Mouse (Mus musculus): Measurements from ENCODE around the gene Cstl1.
"Not testable (repeated sequence)": the region's sequence is repeated elsewhere in the genome, so short reads cannot be mapped to it uniquely, and the experiment has no call there.

Gene Cstl1

DNA sequence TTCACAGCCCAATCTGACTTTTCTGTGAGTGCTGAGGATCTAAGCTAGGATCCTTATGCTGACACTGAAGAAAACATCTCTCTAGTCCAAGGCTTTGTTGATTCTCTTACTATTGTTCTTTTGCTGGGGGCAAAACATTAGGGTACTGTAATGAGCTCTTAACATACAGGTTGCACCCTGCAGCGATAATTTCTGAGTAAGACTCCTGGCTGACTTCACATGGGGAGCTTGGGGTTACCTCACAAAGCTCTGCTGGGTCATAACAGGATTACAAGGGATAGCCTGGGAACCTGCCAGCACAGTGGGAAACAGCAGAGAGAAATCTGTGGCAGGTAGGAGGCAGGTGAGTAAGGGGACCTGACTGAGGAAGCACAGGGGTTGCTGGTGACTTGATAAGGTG, at the start of gene Cstl1:
TSS of gene Cstl1 (plus strand) at position 301 of the 400 bp plus-strand sequence.
- no peak for DNase-seq (ENCODE audit: low read depth)

DNA sequence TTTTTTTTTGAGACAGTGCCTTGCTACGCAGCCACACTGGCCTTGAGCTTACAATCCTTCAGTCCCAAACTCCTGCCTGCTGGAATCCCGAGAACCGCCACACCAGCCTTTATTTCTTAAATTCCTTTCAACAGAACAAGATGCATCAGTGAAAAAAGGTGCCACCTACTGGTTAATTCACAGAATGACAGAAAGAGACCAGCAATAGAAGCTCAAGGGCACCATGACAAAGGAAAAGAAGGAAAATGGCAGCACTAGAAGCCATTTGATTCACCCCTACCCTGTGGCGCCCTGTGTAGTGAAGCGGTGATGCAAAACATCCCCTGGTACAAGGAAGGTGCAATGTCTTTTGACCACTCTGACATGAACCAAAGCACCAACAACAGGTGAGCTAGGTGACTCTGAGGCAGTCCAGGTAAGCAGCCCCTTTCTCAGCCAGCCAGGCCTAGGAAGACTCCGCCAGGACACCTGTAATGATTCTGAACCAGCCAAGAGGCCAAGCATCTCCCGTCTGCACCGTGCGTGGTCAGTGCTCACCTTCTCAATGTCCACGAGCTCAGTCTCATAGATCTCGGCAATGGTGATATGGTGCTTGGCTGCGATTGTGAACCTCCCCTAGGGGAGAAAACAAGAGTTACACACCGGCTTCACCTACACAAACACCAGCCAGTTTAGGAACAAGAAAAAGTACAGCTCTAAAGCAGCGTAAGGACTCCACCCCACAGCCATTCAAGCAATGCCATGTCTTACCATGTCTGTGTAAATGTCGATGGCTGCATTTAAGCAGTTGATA, 43.6 kb upstream of the Cstl1 start:
- DNase-seq (ENCODE audit: low read depth), result peak; percentile 68

DNA sequence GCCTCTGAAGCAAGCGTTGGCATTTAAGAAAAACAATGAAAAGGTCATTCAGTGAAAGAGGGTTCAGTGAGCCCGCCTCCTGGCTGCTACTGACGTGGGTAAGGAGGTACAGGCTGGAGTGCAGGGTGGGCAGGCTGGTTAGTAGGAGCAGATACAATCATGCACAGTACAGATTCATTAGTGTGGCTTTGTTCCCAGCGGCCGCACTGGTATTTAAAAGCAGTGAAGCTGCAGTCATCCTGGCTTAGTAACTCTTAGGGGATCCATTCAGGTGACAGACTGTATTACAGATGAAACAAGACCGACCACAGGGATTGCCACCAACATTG, 43.0 kb upstream of the Cstl1 start:
- no peak for DNase-seq (ENCODE audit: low read depth)

DNA sequence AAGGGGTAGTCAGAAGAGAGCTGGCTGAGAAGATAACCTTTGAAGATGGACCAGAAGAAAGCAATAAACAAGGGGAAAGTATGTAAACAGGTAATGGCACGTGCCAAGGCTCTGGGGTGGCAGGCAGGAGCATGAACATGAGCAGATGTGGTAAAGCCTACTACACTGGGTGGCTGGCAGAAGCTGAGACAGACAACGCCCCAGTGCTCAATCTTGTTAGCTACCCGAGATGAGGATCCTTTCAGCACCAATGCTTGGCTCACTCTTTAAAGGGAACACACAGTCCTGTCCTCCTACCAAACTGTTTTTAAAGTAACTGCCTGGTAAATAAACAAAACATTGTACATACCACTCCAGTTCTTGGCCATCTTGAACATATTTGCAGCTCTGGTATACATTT, 37.8 kb upstream of the Cstl1 start:
- DNase-seq (ENCODE audit: low read depth), result no peak

DNA sequence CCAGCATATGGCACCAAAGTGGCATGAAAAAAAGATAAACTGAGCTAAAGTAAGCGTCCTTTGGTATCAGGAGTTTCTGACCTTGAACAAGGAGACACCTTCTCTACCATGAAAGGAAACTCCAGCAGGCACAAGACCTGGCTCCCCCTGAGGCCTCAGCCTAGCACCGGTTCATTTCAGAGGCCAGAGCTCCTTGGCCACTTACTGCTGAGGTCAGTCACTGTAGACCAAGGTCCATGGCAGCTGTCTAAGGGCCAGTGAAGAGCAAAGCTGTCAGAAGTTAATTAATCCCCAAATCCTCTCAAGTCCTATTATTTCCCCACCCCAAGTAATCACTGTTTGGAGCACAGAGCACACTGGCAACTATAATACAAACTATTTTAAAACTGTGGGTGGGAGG, 33.1 kb upstream of the Cstl1 start:
- DNase-seq (ENCODE audit: low read depth), result no peak

DNA sequence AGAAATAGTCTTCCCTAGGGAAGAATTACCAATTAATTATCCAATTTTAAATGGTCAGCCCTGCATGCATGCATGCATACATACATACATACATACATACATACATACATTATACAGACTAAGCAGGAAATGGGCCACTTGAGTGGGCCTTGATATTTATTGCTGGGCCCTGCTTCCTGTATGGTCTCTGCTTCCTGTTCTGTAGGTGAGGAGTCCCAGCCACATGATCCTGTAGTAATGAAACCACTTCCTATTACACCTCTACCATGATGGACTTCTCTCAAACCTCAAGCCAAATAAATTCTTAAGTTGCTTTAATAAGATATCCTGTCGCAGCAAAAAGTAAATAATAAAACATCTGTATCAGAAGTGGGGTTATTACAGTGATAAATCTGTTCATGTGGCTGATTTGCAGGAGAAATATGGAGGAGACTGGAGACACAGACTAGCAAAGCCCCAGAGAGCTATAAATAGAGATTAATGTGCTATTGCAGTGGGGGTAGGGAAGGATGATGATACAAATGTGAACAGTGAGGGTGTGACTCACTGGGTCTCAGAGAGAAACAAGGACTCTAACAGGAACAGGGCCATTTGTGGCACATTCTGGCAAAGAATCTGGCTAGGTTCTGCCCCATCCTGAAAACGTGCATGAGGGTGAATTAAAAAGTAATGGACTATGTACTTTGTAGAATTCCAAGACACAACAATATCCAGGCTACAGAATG, 30.7 kb upstream of the Cstl1 start:
- peak; percentile 50 for DNase-seq (ENCODE audit: low read depth)

DNA sequence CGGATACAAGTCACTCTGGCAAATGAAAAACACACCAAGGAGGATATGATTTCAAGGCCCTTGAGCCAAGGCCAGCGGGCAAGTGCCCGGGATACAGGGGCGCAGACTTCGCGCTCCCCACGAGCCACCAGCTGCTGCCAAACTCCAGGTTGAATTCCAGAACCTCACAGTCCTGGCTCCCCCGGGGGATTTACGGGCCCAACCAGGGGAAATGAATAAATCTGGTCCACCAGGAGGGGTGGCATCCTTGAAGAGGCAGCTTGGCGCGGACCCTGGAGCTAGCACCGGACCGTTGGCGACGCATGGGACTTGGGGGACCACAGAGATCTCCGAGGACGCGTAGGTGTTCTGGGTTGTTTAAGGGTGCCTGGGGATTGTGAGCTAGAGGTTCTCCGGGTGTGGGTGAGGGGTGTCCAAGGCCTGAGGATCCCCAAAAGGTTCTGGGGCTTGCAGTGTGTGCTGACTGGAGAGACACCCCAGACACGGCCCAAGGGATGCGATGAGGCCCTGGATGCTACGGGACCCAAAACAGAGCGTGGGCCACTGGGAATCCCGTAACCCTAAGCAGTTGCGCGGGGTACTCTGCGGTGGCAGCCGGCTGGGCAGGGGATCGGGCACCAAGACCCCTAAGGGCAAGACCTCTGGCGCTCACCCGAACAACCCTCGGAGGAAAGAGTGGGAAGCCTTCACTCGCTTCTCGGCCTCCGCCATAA, 18.4 kb upstream of the Cstl1 start:
- peak; percentile 48 for DNase-seq (ENCODE audit: low read depth)

DNA sequence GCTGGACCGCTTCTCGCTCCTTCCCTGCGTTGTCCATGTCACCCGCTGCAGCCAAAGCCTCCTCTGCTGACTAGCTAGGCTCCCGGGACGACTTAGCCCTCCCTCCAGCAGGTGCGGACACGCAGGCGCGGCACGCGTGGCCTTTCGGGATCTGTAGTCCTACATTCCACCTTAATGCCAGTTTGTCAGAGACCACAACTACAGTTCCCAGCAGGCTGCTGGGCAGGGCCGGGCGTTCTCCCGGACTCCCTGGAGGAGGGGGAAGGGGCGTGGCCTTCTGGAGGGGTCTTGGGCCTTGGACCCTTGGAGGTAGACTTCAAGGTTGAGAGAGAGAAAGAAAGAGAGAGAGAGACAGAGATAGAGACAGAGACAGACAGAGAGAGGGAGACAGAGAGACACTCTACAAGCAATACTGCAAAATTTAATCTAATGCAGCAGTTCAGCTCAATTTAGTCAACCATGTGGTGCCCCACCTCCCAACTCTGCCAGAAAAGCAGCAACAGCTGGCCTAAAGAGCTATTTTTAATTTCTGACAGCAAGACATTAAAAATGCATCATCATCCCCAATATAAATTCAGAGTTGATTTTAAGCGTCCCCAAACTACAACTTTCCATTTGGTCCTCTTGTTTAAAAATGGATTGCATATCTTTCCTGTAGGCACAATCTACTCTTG, 17.7 kb upstream of the Cstl1 start, which contains the start of gene Napb:
TSS of gene Napb (minus strand) at position 141 of the 674 bp plus-strand sequence.
- peak; percentile 96 for DNase-seq (ENCODE audit: low read depth)

DNA sequence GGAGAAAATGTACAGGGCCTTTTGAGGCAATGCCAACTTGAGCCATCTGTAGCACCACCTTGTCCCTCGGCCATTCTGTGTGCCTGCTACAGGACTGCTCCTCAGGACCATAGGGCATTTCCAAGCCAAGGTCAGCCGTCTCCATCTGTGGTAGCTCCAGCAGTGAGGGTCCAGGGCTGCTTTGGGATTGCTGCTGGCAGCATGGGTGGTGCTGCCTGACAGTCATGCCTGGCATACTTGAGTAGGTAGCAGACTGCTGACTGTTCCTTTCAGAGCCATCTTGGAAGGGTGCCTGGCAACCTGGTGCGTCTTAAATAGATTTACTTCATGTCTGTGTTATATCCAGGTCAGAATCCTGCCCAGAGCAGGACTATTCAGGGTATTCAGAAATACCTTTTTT, 7.2 kb upstream of the Cstl1 start:
- no peak for DNase-seq (ENCODE audit: low read depth)

DNA sequence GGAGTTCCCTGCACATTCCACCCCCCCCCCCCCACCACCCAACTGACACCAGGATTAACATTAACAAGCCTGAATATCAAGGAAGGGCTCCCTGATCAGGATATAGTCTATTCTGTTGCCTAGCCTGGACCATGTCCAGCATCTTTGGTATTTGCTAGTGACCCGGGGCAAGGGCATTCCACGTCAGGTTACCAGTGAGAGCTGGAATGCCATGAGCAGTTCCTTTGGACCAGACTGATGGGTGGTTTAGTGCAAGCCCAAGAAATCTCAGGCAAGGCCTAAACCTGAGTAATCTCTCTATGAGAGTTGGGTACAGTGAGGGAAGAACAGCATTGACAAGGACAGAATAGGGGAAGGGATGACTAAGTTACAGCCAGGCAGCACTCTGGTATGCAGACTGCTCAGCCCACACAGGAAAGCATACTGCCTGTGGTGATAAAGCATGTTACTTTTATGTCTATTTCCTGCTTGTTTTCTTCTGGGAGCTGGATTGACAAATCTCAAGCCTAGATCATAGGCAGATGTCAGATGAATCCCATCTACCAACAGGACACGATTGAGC, 6.2 kb upstream of the Cstl1 start:
- peak; percentile 41 for DNase-seq (ENCODE audit: low read depth)

DNA sequence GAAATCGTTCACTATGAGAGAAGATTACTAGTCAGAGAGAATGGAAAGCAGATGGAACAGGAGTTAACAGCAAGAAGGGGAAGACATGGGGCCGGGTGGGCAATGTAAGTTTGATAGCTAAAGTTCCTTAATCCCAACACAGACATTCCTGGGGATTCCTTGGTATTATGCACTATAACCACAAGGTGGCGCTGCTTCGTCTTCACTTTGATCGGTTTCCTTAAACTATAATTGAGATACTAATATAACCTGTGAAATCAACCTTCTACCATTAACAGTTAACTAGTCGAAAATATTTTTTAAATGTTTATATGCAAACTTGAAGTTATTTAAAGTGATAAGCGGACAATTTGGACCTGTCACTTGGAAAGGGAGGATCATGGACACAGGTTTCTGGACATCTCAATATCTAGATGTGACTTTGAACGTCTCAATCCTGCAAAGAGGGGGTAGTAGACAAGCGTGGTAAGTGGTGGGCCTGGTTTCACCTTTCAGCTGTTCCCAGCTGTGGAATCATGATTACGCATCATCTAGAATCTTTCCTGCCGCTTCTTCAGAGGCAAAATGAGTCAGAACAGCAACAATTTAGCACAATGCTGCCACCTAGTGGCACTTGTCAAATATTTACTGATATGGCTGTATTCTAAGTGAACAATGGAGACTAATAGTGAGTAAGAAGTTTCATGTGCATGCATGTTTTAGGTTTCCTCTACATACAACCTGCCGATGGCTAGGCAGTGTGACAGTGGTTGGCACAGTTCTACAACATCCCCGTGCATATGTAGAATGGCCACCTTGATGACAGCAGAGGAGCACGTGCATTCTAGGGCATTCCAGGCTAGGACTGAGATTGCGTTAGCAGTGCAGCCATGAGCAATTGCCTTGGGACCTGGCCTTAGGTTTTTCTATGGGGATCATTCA, 2.0 kb downstream of the Cstl1 start:
- peak; percentile 97 for DNase-seq (ENCODE audit: low read depth)

DNA sequence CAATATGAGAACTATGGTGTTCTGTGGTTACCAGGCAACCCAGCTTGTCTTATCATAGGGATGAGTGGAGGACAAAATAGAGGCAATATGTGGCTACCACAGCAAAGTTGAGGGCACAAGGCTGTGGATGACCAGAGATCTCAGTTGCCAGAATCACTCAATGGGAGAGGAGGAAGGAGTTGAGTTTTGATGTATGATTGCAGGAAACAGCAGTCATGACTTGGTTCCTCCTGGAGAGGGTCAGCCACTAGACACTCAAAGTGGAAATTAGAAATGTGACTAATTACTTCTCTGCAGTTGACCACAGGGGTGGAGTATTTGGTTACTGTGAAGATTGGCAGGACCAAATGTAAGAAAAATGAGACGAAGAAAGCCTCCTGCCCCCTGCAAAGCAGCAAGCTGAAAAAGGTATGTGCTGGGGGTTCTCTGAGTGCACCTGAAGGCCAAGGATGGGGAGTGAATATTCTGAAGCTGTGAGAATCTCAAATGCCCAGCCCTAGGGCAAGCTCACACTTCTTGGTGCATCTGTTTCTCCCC, 4.2 kb downstream of the Cstl1 start:
- DNase-seq (ENCODE audit: low read depth), result no peak

DNA sequence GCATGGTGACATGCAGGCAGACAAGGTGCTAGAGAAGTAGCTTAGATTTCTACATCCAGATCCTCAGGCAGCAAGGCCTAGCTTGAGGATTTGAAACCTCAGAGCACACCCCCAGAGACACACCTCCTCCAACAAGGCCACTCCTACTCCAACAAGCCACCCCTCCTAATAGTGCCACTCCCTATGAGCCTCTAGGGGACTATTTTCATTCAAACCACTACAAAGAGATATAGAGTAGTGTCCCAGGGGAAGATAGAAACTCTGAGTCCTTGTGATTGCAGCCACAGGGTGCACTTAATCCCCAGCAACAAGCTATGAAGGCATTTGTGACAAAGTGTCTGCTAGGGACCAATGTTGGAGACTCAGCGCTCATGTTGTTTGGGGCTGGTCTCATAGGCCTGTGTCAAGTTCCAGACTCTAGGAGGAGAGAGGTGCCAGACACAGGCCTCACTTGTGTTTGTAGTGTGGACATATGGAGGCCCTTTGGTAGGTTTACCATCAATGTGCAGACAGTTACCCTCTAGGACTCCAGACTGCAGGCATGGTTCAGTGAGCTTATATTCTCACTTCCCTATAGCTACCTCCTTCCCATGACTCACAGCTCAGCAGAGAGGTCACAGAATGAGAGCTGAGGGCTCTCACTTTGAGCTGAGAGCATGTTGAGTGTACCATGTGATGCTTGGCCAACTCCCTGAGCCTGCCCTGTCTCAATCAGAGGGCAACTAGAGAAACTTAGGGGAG, 13.7 kb downstream of the Cstl1 start:
- peak; percentile 11 for DNase-seq (ENCODE audit: low read depth)

DNA sequence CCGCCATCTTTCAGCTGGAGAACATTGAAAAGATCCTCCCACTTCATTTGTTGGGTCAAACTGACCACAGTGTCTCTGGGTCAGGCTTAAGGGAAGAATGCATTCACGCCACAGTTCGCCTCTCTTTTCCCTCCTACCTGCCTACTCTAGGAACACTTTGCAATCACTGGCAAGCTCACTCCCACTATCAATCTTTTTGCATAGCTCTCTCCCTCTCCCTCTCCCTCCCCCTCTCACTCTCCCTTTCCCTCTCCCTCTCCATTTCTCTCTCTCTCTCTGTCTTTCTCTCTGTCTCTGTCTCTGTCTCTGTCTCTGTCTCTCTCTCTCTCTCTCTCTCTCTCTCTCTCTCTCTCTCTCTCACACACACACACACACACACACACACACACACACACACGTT, 21.2 kb downstream of the Cstl1 start, which contains the start of gene Cst11:
TSS of gene Cst11 (minus strand) at position 101 of the 400 bp plus-strand sequence.
- DNase-seq (ENCODE audit: low read depth), result not testable (repeated sequence)

DNA sequence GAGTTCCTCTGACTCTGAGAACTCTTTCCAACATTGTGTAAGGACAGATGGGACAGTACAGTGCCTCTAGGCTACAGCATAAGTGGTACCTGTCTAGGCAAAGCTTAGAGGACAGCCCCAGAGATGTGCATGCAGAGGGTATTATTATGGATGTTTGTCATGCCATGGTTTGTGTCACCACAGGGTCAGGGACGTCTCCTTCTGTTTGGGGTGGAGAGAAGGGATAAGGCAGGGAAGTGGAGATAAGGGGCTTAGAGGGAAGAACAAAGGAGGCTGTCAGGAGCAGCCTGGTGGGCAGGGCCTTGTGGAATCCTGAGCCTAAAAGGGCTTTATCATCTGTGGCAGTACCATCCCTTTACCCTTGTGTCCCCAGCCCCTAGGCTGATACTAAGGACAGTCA, 31.6 kb downstream of the Cstl1 start, which contains the start of gene 8030411F24Rik:
TSS of gene 8030411F24Rik (plus strand) at position 301 of the 400 bp plus-strand sequence.
- no peak for DNase-seq (ENCODE audit: low read depth)

DNA sequence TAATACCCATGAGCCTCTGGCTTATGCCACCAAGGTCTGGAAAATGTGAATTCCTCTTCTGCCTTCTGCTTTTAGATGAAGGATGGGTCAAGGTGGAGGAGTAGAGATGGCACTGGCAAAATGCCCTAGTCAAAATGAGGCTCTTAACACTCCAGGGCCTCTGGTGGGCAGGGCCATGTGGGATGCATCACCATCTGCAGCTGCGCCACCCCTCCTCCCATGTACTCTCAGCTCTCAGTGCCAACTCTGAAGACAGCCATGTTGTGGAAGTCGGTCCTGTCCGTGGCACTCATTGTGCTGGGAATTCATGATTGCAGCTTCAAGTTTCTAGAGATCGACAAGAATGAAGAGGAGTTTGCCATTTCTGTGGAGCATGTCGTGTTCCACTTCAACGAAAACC, 39.0 kb downstream of the Cstl1 start, which contains the start of gene Cst12:
TSS of gene Cst12 (plus strand) at position 220 of the 400 bp plus-strand sequence.
- no peak for DNase-seq (ENCODE audit: low read depth)

DNA sequence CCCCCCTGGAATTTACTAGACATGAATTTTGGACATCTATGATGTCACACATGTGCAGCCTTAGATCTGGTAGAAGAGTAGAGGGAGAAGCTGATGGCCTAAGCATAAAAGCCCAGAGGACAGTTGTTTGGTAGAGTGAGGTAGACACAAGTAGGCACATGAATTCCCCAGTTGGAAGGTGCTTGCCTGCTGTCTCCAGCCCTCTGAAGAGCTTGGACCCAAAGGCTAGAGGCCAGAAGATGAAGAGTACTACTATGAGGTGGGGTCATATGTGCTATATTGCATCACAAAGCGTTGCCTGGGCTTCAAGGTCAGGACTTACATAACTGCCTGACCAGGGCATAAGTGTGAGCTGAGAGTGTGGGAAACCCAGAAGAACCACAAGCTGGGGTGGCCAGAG, 48.3 kb downstream of the Cstl1 start, which contains the start of gene Cst8:
TSS of gene Cst8 (plus strand) at position 301 of the 400 bp plus-strand sequence.
- no peak for DNase-seq (ENCODE audit: low read depth)

DNA sequence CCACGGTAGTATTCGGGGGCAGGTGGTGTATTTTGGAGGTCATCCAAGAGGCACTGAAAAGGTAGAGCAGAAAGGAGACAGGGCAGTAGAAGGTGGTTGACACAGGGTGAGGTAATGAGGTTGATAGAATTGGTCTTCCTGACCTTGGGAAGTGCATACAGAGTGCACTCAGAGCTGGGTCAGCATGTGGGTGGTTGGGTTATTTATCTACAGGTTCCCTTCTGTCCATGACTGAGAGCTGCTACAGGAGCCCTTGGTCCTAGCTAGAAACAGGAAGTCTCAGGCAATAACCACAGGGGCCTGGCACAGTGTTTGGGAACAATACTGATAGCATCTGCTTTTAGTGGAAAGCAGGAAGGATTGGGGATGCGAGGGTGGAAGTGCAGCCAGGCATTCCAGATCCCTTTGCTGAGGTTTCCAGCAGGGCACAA, 51.3 kb downstream of the Cstl1 start:
- DNase-seq (ENCODE audit: low read depth), result no peak
